Mouse (Mus musculus) embryonic fibroblast, embryonic 13.5 days (primary cell): Measurements from ENCODE around the gene Tbcd. TPM values are rescaled to one million over a fixed set of nuclear protein-coding genes. Genes with fewer than 3 reads are reported as not detected.
A peak's percentile ranks its signal among the peaks of the same experiment; 100 is the strongest.

ENCODE experiments used
- H3K27ac ChIP-seq: 2 replicates; pipeline ENCODE4 v1.5.1; 2012; ENCODE audit warnings: low read length, control low read depth, inconsistent platforms; ENCODE audit not compliant: insufficient read depth
- H3K4me1 ChIP-seq: 2 replicates; pipeline ENCODE4 v1.6.1; 2011; ENCODE audit warnings: low read length; ENCODE audit not compliant: control insufficient read depth, insufficient read depth
- H3K4me3 ChIP-seq: 2 replicates; pipeline ENCODE4 v1.5.1; 2011; ENCODE audit warnings: mild to moderate bottlenecking, control low read depth, low read length; ENCODE audit not compliant: insufficient read depth
- CTCF ChIP-seq: IDR thresholded peaks from 2 replicates; pipeline ENCODE4 v1.5.1; 2011; ENCODE audit warnings: mild to moderate bottlenecking, control low read depth, low read length, moderate library complexity, borderline replicate concordance; ENCODE audit not compliant: insufficient read depth
- POLR2A ChIP-seq: IDR thresholded peaks from 2 replicates; pipeline ENCODE4 v1.6.1; 2011; ENCODE audit warnings: low read depth, mild to moderate bottlenecking, control low read depth, low read length, moderate library complexity
- polyA plus RNA-seq: library from polyadenylated mRNA; stranded (reverse); fragments of >200 nt; gene quantifications from 2 replicates; pipeline ENCODE4 v1.2.4, GENCODE M21; 2011; ENCODE audit warnings: low read depth; ENCODE audit not compliant: missing spikeins, insufficient read length

The Tbcd gene
- polyA plus RNA-seq, 1 experiment, result 43.2 TPM

DNA sequence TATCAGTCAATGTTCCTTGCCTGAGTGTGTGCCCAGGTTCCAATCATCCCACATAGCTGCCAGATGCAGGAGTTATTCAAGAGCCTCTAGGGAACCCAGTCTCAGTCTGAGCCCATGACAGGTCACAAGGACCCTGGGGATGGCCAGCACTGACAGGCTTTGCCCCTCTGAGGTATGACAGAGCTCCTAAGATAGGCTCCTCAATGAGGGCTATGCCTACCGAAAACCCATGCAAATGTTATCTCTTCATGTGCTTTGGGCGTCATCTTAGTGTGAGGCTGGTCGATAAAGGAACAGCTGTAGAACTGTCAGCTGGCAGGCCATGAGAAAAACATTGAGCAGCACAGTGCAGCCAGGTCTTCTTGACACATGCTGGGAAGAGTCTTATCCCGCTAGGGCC is 18.4 kb upstream of the Tbcd start:
- no peak overlapping the region for H3K4me3 ChIP-seq
- TF ChIP-seq POLR2A (no peak), CTCF (no peak)
- H3K4me1 ChIP-seq, result no peaks in the 10 kb centered on the region
- H3K27ac ChIP-seq, result no peak overlapping the region

GRCm38 (mm10) chr11:121434156-121435155 is 17.3 kb upstream of the Tbcd start, which contains the start of gene Fn3k:
TSS of gene Fn3k (plus strand) at chr11:121434913.
- Histone ChIP-seq H3K4me3 (peak within 1 kb of the TSS; percentile 7), H3K27ac (no peak within 1 kb of the TSS), H3K4me1 (no peaks in the 10 kb centered on the region)
- TF ChIP-seq POLR2A (no peak), CTCF (no peak)

DNA sequence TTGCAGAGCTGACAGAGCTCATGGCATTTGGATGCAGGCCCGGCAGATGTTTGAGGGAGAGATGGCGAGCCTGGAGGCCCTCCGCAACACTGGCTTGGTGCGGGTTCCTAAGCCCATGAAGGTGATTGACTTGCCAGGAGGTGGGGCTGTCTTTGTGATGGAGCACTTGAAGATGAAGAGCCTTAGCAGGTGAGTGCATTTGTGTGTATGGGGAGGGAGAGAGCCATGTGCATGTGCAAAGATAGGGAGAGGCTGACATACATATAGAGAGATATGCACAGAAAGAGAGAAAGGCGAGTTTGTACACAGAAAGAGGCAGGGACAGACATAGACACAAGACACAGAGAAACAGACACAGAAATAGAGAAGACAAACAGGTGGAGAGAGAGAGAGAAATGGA is 14.5 kb upstream of the Tbcd start:
- H3K4me3 ChIP-seq, result no peak overlapping the region
- no peaks in the 10 kb centered on the region for H3K4me1 ChIP-seq
- H3K27ac ChIP-seq, result no peak overlapping the region
- TF ChIP-seq POLR2A (no peak), CTCF (no peak)

DNA sequence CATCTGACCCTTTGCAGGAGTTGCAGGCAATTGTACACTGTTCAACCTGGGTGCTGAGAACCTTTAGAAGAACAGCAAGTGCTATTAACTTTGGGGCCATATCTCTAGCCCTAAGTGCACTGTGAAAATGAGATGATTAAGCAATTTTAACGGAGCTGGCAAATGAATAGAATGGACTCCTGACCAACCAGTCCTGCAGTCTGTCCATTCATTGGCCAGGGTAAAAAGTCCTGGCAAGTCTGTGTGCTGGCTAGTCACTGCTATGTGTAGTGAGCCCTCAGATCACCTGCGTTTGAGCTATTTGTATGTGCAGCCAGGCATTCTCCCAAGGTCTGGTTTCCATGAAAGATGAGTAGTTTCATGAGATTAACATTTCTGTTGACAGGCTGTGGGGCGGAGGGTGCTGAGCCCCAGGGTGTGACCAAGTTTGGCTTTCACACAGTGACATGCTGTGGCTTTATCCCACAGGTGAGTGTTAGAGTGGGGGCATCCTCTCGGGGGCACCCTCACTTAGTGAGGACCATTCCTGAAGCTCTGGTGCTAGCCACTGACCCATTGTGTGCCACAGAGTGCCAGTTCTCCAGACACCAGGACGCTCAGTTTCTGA is 12.0 kb upstream of the Tbcd start:
- Histone ChIP-seq H3K27ac (no peak overlapping the region), H3K4me3 (no peak overlapping the region), H3K4me1 (no peaks in the 10 kb centered on the region)
- no peak for TF ChIP-seq CTCF
- TF ChIP-seq POLR2A, result no peak

GRCm38 (mm10) chr11:121441653-121442052 is 10.1 kb upstream of the Tbcd start:
- TF ChIP-seq POLR2A (no peak), CTCF (no peak)
- Histone ChIP-seq H3K4me3 (no peak overlapping the region), H3K27ac (no peak overlapping the region), H3K4me1 (no peaks in the 10 kb centered on the region)

- no peaks in the 10 kb centered on the region for H3K4me1 ChIP-seq
- H3K27ac ChIP-seq, result no peak overlapping the region
- no peak overlapping the region for H3K4me3 ChIP-seq
- TF ChIP-seq CTCF (no peak), POLR2A (no peak)
Observed at GRCm38 (mm10) chr11:121442076-121442475, 9.7 kb upstream of the Tbcd start.

DNA sequence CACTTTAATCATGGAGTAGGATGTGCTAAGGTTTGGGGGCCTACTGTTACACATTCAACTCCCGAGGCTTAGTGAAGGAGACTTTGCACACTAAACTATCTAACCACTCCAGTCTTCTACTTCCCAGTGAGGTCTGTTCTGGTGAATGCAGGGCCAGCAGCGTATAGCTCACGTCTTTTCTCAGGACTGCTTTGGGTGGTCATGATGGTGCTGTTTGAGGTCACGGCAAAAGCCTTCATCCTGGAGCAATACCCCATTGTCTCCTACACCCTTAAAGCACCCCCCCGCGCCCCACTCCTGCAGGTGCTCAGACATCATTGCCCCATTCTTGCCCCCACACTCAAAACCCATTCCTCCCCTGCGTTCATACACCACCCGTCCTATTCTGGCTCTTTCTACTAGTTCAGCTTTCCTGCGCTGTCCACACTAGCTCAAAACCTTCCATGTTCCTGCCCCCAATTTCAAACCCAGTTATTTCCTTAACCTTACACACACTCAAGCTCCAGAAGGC is 478 bp upstream of the Tbcd start:
- Histone ChIP-seq H3K4me3 (peak overlapping the region; percentile 84), H3K4me1 (no peaks in the 10 kb centered on the region), H3K27ac (no peak overlapping the region)
- TF ChIP-seq CTCF (no peak), POLR2A (no peak)

GRCm38 (mm10) chr11:121457874-121458273 is 6.1 kb downstream of the Tbcd start:
- H3K4me3 ChIP-seq, result no peak overlapping the region
- no peaks in the 10 kb centered on the region for H3K4me1 ChIP-seq
- TF ChIP-seq POLR2A (no peak), CTCF (no peak)
- no peak overlapping the region for H3K27ac ChIP-seq

DNA sequence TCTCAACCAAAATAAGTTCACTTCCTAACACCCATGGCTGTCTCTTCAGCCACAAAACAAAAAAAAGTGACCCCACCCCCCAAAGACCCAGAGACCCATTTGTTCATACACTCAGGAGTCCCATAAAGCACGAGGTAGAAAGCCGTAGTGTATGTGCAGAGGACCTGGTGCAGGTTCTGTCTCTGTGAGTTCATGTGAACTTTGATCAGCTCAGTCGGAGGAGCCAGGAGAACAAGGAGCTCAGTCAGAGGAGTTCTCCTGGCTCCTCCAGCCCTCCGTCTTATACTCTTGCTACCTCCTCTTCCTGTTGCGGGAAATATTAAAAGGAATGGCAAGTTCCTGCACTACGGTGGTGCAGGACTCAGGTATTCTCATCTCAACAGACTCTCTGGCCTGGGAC is 15.7 kb downstream of the Tbcd start:
- no peak for TF ChIP-seq CTCF
- no peak for TF ChIP-seq POLR2A
- no peaks in the 10 kb centered on the region for H3K4me1 ChIP-seq
- no peak overlapping the region for H3K27ac ChIP-seq
- H3K4me3 ChIP-seq, result no peak overlapping the region

- H3K4me1 ChIP-seq, result no peaks in the 10 kb centered on the region
- H3K4me3 ChIP-seq, result no peak overlapping the region
- no peak for TF ChIP-seq CTCF
- no peak for TF ChIP-seq POLR2A
- no peak overlapping the region for H3K27ac ChIP-seq
Observed at GRCm38 (mm10) chr11:121474831-121475230, 23.1 kb downstream of the Tbcd start.
